Mouse (Mus musculus): Measurements from ENCODE around the gene Gm26897. TPM values are rescaled to one million over a fixed set of nuclear protein-coding genes. Genes with fewer than 3 reads are reported as not detected.
A peak's percentile ranks its signal among the peaks of the same experiment; 100 is the strongest.

The Gm26897 gene
- polyA plus RNA-seq, 1 experiment from 2014 or later = not detected

DNA sequence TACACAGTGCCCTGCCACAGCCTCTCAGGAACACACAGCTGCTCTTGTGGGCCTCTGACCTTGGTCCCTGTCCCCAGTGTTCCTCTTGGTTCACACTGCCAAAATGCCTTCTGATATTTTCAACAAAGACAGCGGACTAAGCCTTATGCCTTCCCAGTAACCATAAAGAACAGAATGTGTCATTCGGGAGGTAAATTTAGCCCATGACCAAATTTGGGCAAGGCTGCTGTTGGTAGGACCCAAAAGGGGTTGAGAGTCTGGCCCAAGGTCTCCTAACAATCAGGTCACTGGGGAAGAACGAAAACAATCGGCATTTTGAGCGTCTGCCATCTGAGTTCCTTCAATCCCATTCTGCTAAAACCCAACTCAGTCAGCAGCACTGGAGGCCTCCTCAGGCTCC, 15.9 kb downstream of the Gm26897 start:
- DNase-seq (ENCODE audit: low spot score) = no peak

DNA sequence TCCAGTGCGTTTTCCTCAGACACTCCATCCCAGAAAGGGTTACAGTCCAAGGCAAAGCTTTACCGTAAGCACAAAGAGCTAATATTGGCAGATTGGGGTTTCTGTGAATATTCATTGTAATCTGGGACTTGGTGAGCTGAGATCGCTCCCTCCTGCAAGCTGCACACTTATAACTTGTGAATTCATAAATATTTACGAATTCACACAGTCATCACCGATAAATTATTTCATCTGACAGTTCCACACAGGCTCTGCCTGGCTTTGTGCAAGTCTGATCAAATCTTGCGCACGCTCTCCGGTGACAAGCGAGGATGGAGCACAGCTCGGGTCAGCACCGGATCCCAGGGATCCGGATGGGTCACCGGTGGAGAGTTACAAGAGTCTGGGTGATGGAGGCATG, 16.4 kb downstream of the Gm26897 start:
- DNase-seq (ENCODE audit: low spot score) = no peak

DNA sequence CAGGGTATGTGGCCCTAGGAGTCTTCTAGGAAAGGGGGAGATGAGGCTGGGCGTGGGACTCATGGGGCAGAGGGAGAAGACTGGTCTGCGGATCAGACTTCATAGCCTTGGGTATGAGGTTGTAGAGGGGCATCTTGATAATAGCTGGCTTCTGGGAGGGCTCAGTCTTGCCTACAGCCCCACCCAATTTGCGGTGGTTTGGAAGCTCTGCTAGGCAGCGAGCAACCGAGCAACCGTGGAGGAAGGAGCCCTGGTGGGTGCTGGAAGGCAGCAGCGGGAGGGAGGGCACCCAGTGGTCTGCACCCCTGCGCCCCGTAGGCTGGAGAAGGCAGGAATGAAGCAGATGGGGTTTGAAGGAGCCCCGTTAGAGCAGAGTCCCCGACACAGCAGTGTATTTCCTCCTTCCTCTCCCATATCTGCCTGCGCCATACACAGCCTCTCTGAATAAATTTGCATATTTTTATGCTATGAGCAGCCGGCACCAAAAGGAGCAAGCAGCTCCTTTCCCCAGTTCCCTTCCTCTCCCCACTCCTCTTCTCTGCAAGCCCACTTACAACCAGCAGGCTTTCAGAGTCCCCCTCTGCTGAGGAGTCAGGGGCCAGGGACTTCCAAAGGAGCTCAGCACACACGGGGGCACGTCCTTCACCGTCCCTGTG, 20.9 kb downstream of the Gm26897 start:
- peak; percentile 38 for DNase-seq (ENCODE audit: low spot score)

DNA sequence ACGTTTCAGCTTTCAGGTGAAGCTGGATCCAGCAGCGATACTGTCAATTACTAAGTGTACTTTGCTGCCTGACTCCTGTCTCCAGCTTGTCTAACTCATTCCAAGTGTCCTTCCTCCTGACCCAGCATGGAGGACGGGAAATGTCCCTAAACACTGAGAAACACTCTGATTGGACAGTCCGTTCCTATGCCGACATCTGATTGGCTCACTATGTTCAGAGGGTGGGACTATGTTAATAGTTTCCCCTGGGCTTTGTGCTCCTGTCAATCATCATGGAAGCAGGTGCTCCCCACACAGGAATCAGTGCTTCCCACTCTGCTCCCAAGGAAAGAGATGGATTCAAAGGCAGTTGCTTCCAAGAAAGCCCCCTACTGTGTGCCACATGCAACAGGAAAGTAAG, 21.6 kb downstream of the Gm26897 start:
- peak; percentile 37 for DNase-seq (ENCODE audit: low spot score)

DNA sequence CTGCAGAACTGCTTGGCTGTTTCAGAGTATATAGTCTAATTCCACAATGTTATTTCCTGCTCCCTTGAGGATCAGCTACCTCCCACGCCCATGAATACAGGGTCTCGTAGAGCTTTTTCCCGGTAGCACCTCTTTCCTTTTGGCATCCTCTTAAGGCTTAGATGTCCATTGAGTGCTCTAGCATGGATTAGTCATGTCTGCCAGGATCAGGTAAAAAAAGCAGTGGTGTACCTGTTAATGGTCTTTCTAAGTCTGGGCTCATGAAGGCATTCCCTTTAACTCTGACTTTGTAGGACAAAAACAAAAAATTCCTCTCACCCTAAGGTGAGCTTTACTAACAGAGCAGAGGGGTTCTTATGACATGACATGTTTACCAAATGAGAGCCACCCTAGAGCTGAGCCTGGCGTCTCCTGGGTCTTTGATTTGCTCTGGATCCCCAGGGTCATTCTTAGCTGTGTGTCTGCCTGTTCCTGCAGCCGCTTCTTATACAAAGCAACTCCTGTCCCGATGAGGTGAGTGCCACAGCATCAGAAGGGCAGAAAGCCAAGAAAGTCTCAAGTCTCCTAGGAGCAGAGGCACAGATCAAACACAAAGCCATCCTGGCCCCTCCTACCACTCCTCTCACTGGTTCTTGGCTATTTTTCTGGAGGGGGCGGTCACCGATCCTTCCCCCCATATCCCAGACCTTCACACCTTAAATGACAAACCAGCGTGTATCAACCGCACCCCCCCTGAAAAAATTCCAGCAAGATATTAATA, 27.2 kb downstream of the Gm26897 start:
- no peak for DNase-seq (ENCODE audit: low spot score)

DNA sequence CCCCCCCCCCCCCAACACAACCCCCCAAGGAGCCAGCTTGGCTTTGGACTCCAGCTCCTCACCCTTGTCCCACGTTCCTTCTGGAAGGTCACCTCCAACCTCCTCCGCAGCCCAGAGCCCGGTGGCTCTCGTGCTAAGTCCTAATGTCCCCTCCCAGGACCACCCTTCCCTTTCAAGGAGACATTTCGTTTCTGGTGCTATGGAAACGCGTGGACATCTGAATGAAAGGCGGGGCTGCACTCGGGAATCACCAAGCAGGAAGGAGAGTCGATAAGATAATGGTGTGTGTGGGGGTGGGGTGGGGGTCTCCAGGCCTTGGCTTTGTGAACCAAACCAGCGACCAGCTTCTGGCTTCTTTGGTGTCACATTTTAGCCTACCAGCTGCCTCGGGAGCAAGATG, 27.9 kb downstream of the Gm26897 start:
- no peak for DNase-seq (ENCODE audit: low spot score)

DNA sequence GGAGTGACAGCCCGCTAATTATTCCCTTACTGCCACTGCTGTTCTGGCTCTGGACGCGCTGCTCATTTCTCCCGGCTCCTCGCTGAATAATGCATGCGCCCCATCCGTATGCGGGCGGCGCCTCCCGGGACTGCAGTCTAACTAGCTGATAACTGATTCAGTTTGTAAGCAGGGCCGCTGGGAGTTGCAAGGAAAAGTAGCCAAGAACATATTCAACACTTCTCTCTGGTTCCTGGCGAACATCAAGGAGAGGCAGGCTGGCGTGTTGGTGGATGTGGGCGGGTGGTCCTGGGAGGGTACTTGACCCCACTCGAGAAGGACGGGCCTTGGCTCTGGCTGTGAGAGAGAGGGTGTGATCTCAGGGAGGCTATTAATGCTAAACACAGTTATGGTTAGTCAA, 28.4 kb downstream of the Gm26897 start:
- DNase-seq (ENCODE audit: low spot score) = no peak

DNA sequence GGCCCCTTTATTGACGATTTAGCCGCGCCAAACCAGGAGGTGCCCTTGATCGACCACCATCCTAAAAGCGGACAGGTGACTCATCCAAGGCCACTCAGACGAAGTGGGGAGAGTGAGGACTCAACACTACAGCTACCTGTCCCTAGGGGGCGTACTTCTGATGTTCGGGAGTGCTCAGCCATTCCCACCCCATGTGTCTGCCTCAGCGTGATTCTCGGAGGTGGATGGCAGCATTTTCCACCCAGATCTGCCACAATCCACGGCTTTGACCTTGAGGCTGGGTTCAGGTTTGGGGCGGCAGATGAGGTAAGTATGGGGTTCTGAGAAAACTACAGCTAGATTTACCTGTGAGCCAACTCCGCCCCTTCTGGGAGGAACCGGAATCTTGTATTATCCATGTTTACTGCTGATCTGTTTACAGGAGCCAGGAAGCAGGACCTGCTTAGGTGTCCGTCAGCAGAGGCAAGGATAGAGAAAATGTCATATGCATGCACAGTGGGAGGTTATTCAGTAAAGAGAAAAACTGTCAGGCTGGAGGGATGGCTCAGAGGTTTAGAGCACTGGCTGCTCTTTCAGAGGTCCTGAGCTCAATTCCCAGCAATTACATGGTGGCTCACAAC, 32.1 kb downstream of the Gm26897 start:
- DNase-seq (ENCODE audit: low spot score) = no peak

DNA sequence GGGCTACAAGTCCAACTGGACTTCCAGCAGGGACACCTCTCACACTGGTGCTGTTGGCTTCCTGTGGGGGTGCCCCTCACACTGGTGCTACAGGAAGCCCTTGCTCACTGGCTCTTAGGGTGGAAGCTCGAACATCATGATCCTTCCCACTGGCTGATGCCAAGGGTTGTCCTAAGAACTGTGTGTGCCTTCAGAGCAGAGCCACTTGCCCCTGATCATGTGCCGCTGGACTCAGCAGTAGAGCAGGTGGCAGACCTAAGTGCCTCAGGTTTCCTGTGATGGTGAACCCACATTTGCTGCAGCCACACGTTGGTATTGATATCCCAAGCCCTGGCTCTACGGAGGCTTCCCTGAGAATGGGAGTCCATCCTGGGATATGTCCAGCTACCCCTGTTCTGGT, 33.0 kb downstream of the Gm26897 start:
- no peak for DNase-seq (ENCODE audit: low spot score)

DNA sequence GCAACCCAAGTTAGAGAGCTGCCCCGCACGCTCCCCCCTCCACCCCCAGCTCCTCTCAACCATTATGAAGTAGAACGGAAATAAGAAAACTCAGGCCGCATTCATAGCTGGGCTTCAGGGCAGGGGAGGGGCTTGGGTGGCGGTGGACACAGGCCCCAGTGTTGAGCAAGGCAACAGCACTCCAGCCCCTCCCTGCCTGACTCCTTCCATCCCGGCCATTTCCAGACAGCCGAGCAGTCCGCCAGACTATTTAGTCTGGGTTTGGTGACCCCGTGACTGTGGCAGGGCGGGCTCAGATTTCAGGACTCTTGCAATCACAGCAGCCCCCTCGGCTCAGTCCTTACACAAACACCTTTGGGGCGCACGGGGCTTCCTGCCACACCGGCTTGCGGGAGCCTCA, 36.5 kb downstream of the Gm26897 start:
- DNase-seq (ENCODE audit: low spot score) = no peak

DNA sequence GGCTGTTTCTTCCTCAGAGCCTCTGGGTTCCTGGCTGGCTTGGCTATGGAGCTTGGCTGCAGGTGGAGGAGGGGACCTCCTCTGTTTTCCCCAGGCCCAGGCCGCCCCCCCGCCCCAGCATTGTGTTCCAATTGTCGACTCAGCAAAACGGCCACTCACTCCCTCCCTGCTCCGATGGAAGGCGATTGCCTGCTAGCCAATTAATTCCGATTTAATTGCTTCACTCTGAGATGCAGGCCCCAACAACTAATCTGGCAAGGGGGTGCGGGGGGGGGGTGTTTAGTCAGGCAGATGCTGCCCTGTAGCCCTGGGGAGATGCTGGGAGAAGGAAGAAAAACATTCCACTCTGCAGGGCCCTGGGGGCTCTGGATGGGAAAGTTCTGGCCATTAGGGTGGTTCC, 38.4 kb downstream of the Gm26897 start:
- DNase-seq (ENCODE audit: low spot score) = no peak

DNA sequence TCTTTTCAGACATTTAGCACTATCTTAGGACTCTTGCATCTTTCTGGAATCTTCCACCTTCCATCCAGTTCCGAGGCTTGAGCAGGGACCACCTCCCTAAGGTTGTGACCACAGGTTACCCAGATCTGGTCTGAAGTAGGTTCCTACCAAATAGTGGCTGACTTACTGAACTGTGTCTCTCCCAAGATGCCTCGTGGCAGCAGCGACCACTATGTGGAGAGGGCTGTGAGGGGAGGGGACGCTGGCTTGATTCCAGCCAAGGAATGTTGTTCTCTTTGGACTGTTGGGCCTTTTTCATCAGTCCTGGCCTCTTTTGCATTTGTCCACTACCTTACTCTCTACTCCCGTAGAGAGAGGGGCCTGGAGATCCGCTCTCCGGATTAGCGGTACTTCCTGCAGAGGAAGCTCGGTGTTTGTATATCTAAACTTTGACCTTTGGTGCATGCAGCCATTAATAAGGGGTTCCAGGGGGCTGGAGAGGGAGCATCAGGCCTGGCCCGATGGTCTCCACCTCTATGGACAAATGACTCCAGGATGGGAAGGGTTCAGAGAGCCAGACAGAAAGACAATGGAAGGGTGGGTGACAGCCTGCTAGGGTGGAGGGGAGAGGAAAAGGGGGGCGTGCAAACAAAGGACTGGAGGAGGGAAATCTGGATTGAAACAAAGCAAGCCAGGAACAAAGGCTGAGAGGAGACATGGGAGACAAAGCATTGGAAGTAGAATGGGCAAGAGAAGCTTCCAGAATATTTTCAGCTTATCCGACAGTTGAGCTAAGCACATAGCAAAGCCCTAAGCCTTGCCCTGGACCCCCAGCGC, 39.1 kb downstream of the Gm26897 start:
- DNase-seq (ENCODE audit: low spot score) = no peak

DNA sequence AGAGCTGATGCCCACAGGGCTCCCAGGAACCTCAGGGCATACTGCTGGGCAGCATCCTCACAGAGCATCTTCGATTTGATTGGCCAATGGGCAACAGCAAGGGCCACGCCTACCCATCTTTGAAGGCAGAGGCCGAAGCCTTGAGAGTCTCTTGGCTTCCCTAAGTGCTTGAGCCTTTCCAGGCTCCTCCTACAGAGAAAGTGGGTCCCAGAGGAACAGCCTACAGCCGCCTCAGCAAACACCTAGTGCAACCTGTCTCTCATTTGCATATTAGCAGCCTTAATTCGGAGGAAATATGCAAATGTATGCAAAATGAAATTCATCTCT, 39.6 kb downstream of the Gm26897 start:
- DNase-seq (ENCODE audit: low spot score) = no peak

DNA sequence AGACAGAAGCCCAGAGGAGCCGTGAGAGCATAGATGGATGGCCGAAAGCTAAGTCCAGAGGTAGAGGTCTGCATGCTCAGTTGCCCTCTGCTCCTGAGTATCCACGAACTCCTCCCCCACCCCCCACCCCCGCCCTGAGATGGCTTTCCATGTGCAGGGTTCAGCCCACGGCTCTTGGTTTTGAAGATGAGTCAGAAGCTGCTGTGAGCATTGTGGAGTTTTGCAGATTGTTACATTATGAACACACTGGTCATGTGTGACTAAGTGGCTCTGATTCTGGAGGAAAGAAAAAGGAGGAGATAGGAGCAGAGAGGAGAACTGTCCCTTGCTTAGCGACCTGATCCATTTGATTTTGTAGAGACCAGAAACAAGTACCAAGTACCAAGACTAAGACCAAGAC, 42.5 kb downstream of the Gm26897 start:
- no peak for DNase-seq (ENCODE audit: low spot score)

DNA sequence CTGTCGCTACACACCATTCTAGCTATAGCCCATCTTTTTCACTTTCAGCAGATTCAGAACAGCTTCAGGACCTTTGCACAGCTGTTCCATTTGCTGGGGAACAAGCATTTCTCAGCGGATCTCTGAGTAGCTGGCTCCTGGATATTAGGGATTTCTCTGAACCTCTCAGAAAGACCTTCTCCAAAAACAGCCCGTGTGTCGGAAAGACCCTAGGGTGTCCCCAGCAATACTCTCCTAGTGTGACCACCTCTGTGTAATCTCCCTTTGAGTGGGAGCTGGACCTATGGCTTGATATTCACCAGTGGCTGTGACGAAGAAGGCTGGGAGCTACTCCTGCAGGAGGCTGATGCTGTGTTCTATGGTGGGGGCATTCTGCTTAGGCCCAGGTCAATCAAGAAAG, 44.4 kb downstream of the Gm26897 start:
- DNase-seq (ENCODE audit: low spot score) = no peak

DNA sequence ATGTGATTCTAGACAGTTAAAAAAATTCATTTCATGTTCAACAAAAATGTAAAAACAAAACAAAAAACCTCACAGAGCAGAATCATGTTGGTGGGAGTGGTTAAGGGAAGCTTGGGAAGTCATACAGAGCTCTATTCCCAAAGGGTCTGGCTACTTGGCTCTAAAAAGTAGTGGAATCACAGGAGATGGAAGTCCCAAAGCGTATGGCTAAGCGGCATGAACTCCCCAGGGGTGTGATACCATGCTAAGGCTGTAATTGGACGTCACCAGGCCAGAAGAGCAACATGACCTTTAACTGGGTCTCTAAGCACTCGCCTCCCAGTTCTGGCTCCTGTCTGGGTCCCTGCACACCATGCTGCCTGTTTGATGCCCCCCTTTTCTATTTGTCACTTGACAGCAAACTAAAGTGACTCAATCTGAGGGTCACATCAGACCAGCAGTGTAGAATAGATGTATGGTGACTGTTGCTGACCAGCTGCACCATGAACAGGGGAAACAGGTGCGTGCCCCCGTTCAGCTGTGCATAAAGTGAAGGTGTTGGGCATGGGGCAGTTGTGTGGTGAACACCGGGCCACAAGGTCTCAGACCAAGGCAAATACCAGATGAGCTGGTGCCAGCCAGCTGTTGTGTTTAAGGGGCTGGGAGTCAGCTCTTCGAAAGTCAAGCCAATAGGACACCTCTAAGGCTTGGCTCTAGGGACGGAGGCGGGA, 46.2 kb downstream of the Gm26897 start:
- DNase-seq (ENCODE audit: low spot score) = no peak

Measured in thymus, postnatal 0 days (tissue).